Mouse (Mus musculus) layer of hippocampus, adult 18-20 months (tissue): ENCODE data around the gene Srrm4. TPM values are rescaled to one million over a fixed set of nuclear protein-coding genes. Genes with fewer than 3 reads are reported as not detected.

Experiments used
- DNase-seq, 2 experiments: peaks; one replicate each; pipeline ENCODE4 v3.0.0; 2022; ENCODE audit warnings: low spot score in 2 of 2
- long read RNA-seq: library from polyadenylated mRNA; stranded (forward); transcript quantifications from one replicate; pipeline ENCODE4 v2.0.0, GENCODE M21; 2021
- total RNA-seq, 2 experiments: library from RNA; stranded (reverse); gene quantifications; 2 replicates each; pipeline ENCODE4 v1.2.3; 2021

Gene Srrm4
- total RNA-seq, result 10 to 100 TPM; 23.8 to 27.2 TPM
- long read RNA-seq, full-length matches to known transcripts, result 5 of 18 reads
- long read RNA-seq, partial matches to known transcripts, result 1 of 18 reads
- long read RNA-seq, other reads (novel, unspliced or antisense), result 12 of 18 reads

- peak; percentile 90 to 92 for DNase-seq
These were observed at the start of gene Srrm4 for GRCm38 (mm10) chr5:116591346-116592048. Srrm4 (minus strand) TSS chr5:116591817.

- peak; percentile 16 to 64 for DNase-seq
These were observed 1.3 kb upstream of the Srrm4 start for GRCm38 (mm10) chr5:116592801-116593430.

- DNase-seq, result peak in 1 of 2 experiments; percentile 38
These were observed 608 bp upstream of the Srrm4 start for GRCm38 (mm10) chr5:116592049-116592800.

- DNase-seq, result peak in 1 of 2 experiments; percentile 36
These were observed 919 bp downstream of the Srrm4 start for GRCm38 (mm10) chr5:116590698-116591097.

- peak in 1 of 2 experiments; percentile 17 for DNase-seq
These were observed 2.0 kb downstream of the Srrm4 start for GRCm38 (mm10) chr5:116589631-116590030.

GRCm38 (mm10) chr5:116588836-116589235 lies 2.8 kb downstream of the Srrm4 start:
- no peak for DNase-seq

- DNase-seq, result no peak
These were observed 12.1 kb downstream of the Srrm4 start for GRCm38 (mm10) chr5:116579533-116579932.

- DNase-seq, result no peak
These were observed 14.5 kb downstream of the Srrm4 start for GRCm38 (mm10) chr5:116577082-116577481.

- DNase-seq, result no peak
These were observed 18.3 kb downstream of the Srrm4 start for GRCm38 (mm10) chr5:116573307-116573706.

GRCm38 (mm10) chr5:116571936-116572335 lies 19.7 kb downstream of the Srrm4 start:
- DNase-seq, result no peak

- no peak for DNase-seq
These were observed 20.3 kb downstream of the Srrm4 start for GRCm38 (mm10) chr5:116571232-116571861.

- DNase-seq, result no peak
These were observed 21.1 kb downstream of the Srrm4 start for GRCm38 (mm10) chr5:116570566-116570965.

- DNase-seq, result peak in 1 of 2 experiments; percentile 29
These were observed 22.0 kb downstream of the Srrm4 start for GRCm38 (mm10) chr5:116569629-116570028.

GRCm38 (mm10) chr5:116568050-116568449 lies 23.6 kb downstream of the Srrm4 start:
- DNase-seq, result no peak

GRCm38 (mm10) chr5:116567298-116567697 lies 24.3 kb downstream of the Srrm4 start:
- DNase-seq, result no peak

GRCm38 (mm10) chr5:116566385-116567045 lies 25.1 kb downstream of the Srrm4 start:
- no peak for DNase-seq

- DNase-seq, result no peak
These were observed 26.0 kb downstream of the Srrm4 start for GRCm38 (mm10) chr5:116565573-116565972.

GRCm38 (mm10) chr5:116564391-116564790 lies 27.2 kb downstream of the Srrm4 start:
- no peak for DNase-seq

GRCm38 (mm10) chr5:116563713-116564112 lies 27.9 kb downstream of the Srrm4 start:
- DNase-seq, result no peak

GRCm38 (mm10) chr5:116559091-116559490 lies 32.5 kb downstream of the Srrm4 start:
- DNase-seq, result peak in 1 of 2 experiments; percentile 57

GRCm38 (mm10) chr5:116556614-116557013 lies 35.0 kb downstream of the Srrm4 start:
- no peak for DNase-seq
